Mouse (Mus musculus) lung, postnatal 0 days (tissue): ENCODE data around the gene Tmem108. TPM values are rescaled to one million over a fixed set of nuclear protein-coding genes. Genes with fewer than 3 reads are reported as not detected.

Experiments used
- ATAC-seq: fragments of 200-750 bp; cut with Nextera tagmentation; 2 replicates; pipeline ENCODE4 v1.8.0; 2017; ENCODE audit warnings: moderate library complexity
- DNase-seq: peaks from one replicate; pipeline ENCODE4 v3.0.0-alpha.2; 2016; ENCODE audit warnings: low spot score
- H3K27ac ChIP-seq: fragments of 300-500 bp; sonication (generic); 2 replicates; pipeline ENCODE4 v1.5.1; 2014; ENCODE audit warnings: antibody characterized with exemption, mild to moderate bottlenecking, low read length, mixed read lengths
- H3K27me3 ChIP-seq: fragments of 300-500 bp; sonication (generic); replicated peaks from 2 replicates; pipeline ENCODE4 v1.6.1; 2014; ENCODE audit warnings: low read length, mixed read lengths; ENCODE audit not compliant: insufficient read depth
- H3K36me3 ChIP-seq: fragments of 300-500 bp; sonication (generic); 2 replicates; pipeline ENCODE4 v1.6.1; 2014; ENCODE audit warnings: low read length, mixed read lengths; ENCODE audit not compliant: insufficient read depth
- H3K4me1 ChIP-seq: fragments of 300-500 bp; sonication (generic); 2 replicates; pipeline ENCODE4 v1.6.1; 2014; ENCODE audit warnings: antibody characterized with exemption, low read depth, low read length, mixed read lengths; ENCODE audit not compliant: insufficient read depth
- H3K4me2 ChIP-seq: fragments of 300-500 bp; sonication (generic); replicated peaks from 2 replicates; pipeline ENCODE4 v1.6.1; 2014; ENCODE audit warnings: low read depth, mild to moderate bottlenecking, low read length, moderate library complexity, mixed read lengths
- H3K4me3 ChIP-seq: fragments of 300-500 bp; sonication (generic); 2 replicates; pipeline ENCODE4 v1.5.1; 2014; ENCODE audit warnings: low read depth, low read length
- H3K9ac ChIP-seq: fragments of 300-500 bp; sonication (generic); replicated peaks from 2 replicates; pipeline ENCODE4 v1.6.1; 2014; ENCODE audit warnings: low read depth, mild to moderate bottlenecking
- H3K9me3 ChIP-seq: fragments of 300-500 bp; sonication (generic); 2 replicates; pipeline ENCODE4 v1.6.1; 2016; ENCODE audit warnings: low read length, mixed read lengths
- CTCF ChIP-seq: IDR thresholded peaks from 2 replicates; pipeline ENCODE4 v1.5.1; 2016; ENCODE audit warnings: antibody characterized with exemption, mild to moderate bottlenecking
- EP300 ChIP-seq: IDR thresholded peaks from 2 replicates; pipeline ENCODE4 v1.6.1; 2016; ENCODE audit warnings: antibody characterized with exemption, mild to moderate bottlenecking, control low read depth
- WGBS: fragments of 180-500 bp; shearing (Covaris S2); extraction: QIAGEN DNeasy Blood & Tissue Kit; methylation state at CpG from one replicate; pipeline ENCODE4 v1.1.7; 2014; 5-methylcytosine and 5-hydroxymethylcytosine counted together
- polyA plus RNA-seq: library from polyadenylated mRNA; unstranded; fragments of >200 nt; fragmentation: Nextera tagmentation; extraction: Ambion mirVana; gene quantifications from 2 replicates; pipeline ENCODE4 v1.2.1, GENCODE M21; 2015

The Tmem108 gene
- polyA plus RNA-seq, 1 experiment from 2014 or later = 7.3 TPM

- Histone ChIP-seq H3K4me2 (no peak overlapping the region), H3K27me3 (no peaks in the 10 kb centered on the region), H3K4me3 (no peak overlapping the region), H3K36me3 (no peaks in the 10 kb centered on the region), H3K9me3 (no peaks in the 10 kb centered on the region), H3K27ac (no peak overlapping the region), H3K9ac (no peak overlapping the region), H3K4me1 (no peaks in the 10 kb centered on the region)
- TF ChIP-seq EP300 = no peak
- TF ChIP-seq CTCF = no peak
- 30% methylated on average over 1 of the region's 1 CpGs for WGBS
- no peak for DNase-seq
- no peak for ATAC-seq
Measured at GRCm38 (mm10) chr9:103778185-103778584, 16.5 kb upstream of the Tmem108 start.

GRCm38 (mm10) chr9:103761151-103761571 is 476 bp downstream of the Tmem108 start:
- ATAC-seq = peak; percentile 16
- peak overlapping the region; percentile 36; the same call in 1 of the 2 replicates for H3K9ac ChIP-seq
- H3K9me3 ChIP-seq = no peaks in the 10 kb centered on the region
- H3K4me1 ChIP-seq = 0 out of 2 replicates have a peak, but pooled peaks cover 4% of the 10 kb centered on the region
- no peak for TF ChIP-seq EP300
- TF ChIP-seq CTCF = no peak
- H3K4me2 ChIP-seq = peak overlapping the region; percentile 86
- H3K36me3 ChIP-seq = no peaks in the 10 kb centered on the region
- under 1% methylated on average over 30 of the region's 30 CpGs for WGBS
- peaks cover 19% of the 10 kb centered on the region for H3K27me3 ChIP-seq
- no peak overlapping the region for H3K27ac ChIP-seq
- no peak for DNase-seq
- H3K4me3 ChIP-seq = peak overlapping the region; percentile 57

GRCm38 (mm10) chr9:103760356-103760755 is 1.3 kb downstream of the Tmem108 start:
- peak; percentile 10 for DNase-seq
- Histone ChIP-seq H3K9ac (no peak overlapping the region), H3K4me3 (0 out of 2 replicates have a peak overlapping the region, but pooled peaks have one; percentile 57), H3K27ac (no peak overlapping the region), H3K27me3 (peaks cover 19% of the 10 kb centered on the region), H3K9me3 (no peaks in the 10 kb centered on the region), H3K36me3 (no peaks in the 10 kb centered on the region), H3K4me1 (0 out of 2 replicates have a peak, but pooled peaks cover 4% of the 10 kb centered on the region), H3K4me2 (peak overlapping the region; percentile 86)
- no peak for ATAC-seq
- 13% methylated on average over 8 of the region's 8 CpGs for WGBS
- no peak for TF ChIP-seq CTCF
- TF ChIP-seq EP300 = 0 out of 2 replicates have a peak, but pooled peaks have one; percentile 14

- Histone ChIP-seq H3K9ac (no peak overlapping the region), H3K36me3 (no peaks in the 10 kb centered on the region), H3K9me3 (no peaks in the 10 kb centered on the region), H3K27me3 (peaks cover 19% of the 10 kb centered on the region), H3K4me2 (no peak overlapping the region), H3K4me3 (no peak overlapping the region), H3K27ac (no peak overlapping the region), H3K4me1 (0 out of 2 replicates have a peak, but pooled peaks cover 4% of the 10 kb centered on the region)
- ATAC-seq (no peak), DNase-seq (no peak)
- WGBS = 52% methylated on average over 9 of the region's 9 CpGs
- TF ChIP-seq CTCF (no peak), EP300 (no peak)
Measured at GRCm38 (mm10) chr9:103759829-103760228, 1.8 kb downstream of the Tmem108 start.

GRCm38 (mm10) chr9:103758930-103759695 is 2.5 kb downstream of the Tmem108 start:
- Histone ChIP-seq H3K4me2 (no peak overlapping the region), H3K27ac (no peak overlapping the region), H3K9me3 (no peaks in the 10 kb centered on the region), H3K36me3 (no peaks in the 10 kb centered on the region), H3K9ac (no peak overlapping the region), H3K27me3 (peaks cover 19% of the 10 kb centered on the region), H3K4me1 (0 out of 2 replicates have a peak, but pooled peaks cover 4% of the 10 kb centered on the region), H3K4me3 (no peak overlapping the region)
- ATAC-seq (no peak), DNase-seq (peak; percentile 81)
- 9% methylated on average over 20 of the region's 20 CpGs for WGBS
- TF ChIP-seq EP300 (no peak), CTCF (peak; percentile 94)

GRCm38 (mm10) chr9:103758246-103758645 is 3.4 kb downstream of the Tmem108 start:
- H3K4me3 ChIP-seq = no peak overlapping the region
- DNase-seq = no peak
- no peaks in the 10 kb centered on the region for H3K9me3 ChIP-seq
- H3K27me3 ChIP-seq = peaks cover 19% of the 10 kb centered on the region
- no peak overlapping the region for H3K27ac ChIP-seq
- no peak for ATAC-seq
- TF ChIP-seq EP300 (no peak), CTCF (no peak)
- 0 out of 2 replicates have a peak, but pooled peaks cover 4% of the 10 kb centered on the region for H3K4me1 ChIP-seq
- 80% methylated on average over 7 of the region's 7 CpGs for WGBS
- no peaks in the 10 kb centered on the region for H3K36me3 ChIP-seq
- no peak overlapping the region for H3K4me2 ChIP-seq
- H3K9ac ChIP-seq = no peak overlapping the region
